Mouse (Mus musculus) liver, postnatal 0 days (tissue): ENCODE measurements at regions not wholly inside any gene's neighbourhood (a gene's known extent, or its start where the extent isn't known, plus 50 kb on each side); places are given as distances from the start of the nearest gene placed in this dataset.

Experiments
- CTCF ChIP-seq: sonication (generic); IDR thresholded peaks from 2 replicates; pipeline ENCODE4 v1.5.1; 2016; ENCODE audit warnings: antibody characterized with exemption, low read depth
- EP300 ChIP-seq: IDR thresholded peaks from 2 replicates; pipeline ENCODE4 v1.6.1; 2016; ENCODE audit warnings: antibody characterized with exemption, low read depth, mild to moderate bottlenecking

DNA sequence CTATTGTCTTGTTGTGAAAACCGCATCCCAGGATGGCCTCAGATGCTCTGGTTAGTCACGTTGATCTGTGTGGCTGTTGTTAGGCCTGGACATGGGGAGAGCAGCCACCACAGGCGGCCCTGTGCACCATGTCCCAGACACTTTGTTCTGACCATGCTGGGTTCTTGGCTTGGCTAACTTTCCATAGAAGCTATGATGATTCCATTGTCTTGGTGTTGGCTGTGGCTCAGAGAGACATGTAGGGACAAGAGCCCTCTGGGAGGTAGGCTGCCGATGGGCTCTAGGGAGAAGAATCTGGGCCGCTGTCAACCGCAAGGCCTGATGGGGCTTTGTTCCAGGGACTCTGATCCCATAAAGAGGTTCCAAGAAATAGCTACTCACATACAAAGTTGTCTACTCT, 334.9 kb downstream of the Pik3r1 start:
- TF ChIP-seq EP300 (no peak), CTCF (no peak)
